Mouse (Mus musculus) thymus, postnatal 4 days (tissue): ENCODE measurements around the gene Keap1.
"Not testable (repeated sequence)": the region's sequence is repeated elsewhere in the genome, so short reads cannot be mapped to it uniquely, and the experiment has no call there.

ENCODE experiments used
- DNase-seq: peaks from one replicate; pipeline ENCODE4 v3.0.0; 2021

The Keap1 gene

DNA sequence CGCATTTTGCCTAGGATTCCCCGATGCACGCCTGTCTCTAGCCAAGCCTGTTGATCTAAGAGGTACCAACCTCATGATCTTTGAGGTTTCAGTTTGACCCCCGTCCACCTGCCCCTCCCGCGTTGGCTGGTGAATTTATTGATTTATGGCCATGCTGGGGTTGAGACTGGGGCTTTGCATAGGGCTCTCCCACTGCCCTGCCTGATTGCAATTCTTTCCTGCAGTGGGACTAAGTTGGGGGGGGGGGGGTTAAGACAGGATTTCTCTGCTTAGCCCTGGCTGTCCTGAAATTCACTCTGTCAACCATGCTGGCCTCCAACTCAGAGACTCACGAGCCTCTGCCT, 13.8 kb downstream of the Keap1 start:
- no peak for DNase-seq

DNA sequence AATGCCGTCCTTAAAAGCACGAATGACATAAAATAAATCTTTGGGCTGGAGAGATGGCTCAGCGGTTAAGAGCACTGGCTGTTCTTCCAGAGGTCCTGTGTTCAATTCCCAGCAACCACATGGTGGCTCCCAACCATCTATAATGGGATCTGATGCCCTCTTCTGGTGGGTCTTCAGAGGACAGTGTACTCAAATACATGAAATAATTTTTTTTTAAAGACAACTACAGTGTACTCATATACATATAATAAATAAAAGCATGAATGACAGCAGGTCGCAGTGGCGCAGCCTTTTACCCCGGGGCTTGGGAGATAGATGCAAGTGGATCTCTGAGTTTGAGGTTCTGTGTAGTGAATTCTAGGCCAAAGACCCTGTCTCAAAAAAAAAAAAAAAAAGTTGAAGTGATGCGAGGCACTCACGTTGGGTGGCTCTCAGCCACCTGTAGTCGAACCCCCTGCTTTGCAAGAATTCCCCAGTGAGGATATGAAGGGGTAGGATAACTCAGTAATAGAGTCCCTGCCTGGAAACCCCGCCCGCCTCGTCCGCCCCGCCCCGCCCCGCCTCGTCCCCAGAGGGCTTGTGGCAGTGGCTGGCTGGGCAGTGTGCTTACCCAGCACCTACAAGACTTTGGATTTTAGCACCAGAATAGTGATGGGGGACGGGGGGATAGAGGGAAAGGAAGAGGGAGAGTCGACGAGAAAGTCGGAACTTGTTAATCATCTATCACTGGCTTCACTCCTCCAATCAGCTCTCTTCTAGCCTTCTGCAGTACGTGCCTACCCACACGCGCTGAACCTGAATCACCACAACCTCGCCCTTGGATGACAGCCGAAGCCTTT, 14.4 kb downstream of the Keap1 start:
- DNase-seq, result peak; percentile 27

DNA sequence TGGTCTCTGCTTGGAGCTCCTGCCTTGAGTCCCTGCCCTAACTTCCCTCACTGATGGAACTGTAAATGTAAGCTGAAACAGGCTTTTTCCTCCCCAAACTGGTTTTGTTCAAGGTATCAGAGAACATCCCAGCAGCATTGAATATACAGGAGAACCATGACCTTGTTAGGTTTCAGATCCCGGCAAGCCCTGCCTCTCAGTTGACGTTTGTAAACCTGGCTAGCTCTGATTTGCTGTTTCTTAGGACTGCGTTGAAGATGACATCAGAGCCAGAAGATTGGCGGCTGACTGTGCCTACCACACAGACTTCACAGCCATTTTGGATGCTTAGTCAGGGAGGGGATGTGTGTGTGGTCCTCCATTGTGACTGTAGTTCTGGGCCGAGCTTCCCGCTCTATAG, 15.3 kb downstream of the Keap1 start:
- no peak for DNase-seq

DNA sequence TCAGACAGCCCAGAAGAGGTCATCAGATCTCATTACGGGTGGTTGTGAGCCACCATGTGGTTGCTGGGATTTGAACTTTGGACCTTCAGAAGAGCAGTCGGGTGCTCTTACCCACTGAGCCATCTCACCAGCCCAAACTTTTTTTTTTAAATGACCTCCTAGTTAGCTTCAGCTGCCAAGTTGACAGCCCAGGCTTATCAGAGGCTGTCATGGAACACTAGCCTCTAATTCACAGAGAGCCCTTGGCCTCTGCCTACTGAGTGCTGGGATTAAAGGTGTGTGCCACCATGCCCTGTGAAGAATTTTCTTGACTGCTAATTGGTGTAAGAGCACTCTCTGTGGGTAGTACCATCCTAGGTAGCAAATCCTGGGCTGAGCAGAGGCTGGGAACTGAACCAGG, 15.7 kb downstream of the Keap1 start:
- not testable (repeated sequence) for DNase-seq

DNA sequence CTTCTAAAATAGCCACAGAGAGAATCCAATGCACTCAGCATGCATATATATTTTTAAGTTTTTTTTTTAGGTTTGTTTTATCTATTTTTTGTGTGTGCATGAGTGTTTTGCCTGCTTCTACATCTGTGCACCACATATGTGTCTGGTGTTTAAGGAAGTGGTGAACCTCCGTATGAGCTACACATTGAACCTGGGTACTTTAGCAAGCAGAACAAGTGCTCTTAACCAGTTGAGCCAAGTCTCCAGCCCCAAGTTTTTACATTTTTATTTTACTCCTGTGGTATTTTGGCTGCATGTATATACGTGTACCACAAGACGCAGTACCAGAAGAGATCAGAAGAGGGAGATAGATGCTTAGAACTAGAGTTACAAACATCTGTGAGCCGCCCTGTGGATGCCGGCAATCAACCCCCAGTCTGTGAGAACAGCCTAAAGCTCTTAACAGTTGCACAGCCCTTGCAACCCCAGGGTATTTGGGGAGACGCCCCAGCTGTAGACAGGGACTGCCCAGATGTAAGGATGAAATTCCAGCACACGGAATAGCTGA, 17.7 kb downstream of the Keap1 start:
- peak; percentile 49 for DNase-seq

- peak; percentile 94 for DNase-seq
Observed at GRCm38 (mm10) chr9:21220490-21221382, 18.4 kb downstream of the Keap1 start.

- peak; percentile 55 for DNase-seq
Observed at GRCm38 (mm10) chr9:21219820-21220219, 19.3 kb downstream of the Keap1 start.

DNA sequence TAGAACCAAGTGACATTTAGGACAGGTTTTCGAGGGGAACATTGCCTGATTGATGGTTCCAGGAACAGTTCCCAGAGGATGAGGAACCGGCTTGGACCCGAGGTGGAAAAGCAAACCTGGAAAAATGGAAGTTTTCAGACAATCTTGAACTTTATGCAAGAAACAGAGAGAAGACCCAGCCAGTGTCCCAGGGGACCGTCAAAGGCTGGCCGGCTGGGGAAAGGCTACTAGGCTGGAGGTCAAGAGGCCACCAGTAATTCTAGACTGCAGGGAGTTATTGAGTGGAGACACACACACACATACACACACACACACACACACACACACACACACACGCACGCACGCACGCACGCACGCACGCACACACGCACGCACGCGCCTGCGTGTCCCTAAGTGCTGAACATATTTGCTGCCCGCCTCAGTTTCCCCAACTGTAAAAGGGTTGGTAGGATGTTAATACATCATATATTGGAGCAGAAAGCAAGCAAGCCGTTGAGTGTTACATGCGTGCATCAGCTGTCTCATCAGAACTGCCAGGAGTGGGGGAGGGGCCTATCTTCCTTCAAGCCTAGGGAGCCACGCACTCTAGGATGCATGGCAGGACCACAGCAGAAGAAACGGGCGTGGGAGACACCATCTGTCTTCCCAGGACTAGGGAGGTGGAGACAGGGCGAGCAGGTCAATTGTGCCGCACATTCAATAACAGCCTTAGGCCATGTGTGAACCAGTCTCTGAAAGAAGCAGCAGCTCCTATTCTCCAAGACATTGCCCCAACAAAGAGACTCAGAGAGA, 22.9 kb downstream of the Keap1 start:
- no peak for DNase-seq

DNA sequence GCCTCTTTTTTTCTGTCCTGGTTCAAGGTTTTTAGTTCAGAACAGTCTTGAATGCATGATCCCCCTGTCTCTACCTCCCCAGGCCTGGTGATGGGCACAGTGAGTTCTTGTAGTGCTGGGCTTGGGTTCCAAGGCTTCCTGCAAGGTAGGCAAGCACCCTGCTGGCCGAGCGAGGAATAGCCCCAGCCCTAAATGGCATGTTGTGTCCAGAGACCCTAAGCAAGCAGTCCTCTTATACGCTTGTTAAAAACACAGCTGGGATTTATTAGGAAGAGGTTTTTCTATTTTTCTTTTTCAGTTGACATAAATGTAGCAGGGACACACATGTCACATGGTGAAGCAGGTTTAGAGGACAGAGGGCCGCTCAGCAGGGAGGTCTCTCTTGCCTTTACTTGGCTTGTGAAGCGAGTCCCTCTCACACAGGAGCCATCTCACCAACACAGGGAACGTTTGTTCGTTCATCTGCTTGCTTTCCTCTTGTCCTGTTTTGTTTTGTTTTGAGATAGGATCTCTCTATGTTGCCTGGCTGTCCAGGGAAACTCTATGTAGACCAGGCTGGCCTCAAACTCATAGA, 25.5 kb downstream of the Keap1 start:
- DNase-seq, result peak; percentile 59

DNA sequence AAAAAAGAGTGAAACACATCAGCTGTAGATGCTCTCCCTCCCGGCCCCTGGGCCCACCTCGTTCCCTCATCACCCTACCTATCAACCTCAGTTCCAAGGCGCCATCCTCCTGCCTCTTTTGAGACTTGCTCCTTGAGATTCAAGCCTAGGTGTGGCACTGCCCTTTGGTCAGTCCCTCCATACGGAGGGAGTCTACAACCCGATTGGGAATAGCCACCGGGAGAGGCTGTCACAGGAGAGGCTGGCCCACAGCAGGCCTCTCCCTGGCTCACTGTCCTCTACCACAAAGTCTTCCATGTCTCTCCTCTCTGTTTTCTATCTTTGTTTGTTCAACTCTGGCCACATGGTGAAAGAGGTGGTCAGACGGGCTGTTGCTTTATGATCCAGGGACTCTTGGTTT, 27.5 kb downstream of the Keap1 start:
- DNase-seq, result no peak

GRCm38 (mm10) chr9:21210821-21211220, 28.3 kb downstream of the Keap1 start:
- DNase-seq, result no peak

DNA sequence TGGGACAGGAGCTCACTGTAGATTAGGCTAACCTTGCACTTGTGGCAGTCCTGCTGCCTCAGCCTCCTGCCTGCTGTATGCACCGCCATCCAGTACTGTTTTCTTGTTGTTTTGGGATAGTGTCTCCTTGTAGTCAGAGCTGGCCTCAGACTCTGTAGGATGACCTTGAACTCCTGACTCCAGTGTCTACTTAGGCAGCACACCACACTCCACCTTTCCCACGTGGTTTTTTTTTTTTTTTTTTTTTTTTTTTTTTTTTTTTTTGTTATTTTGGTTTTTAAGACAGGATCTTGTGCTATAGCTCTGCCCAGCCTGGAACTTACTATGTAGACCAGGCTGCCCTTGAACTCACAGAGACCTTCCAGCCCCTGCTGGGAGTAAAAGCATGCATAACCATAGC, 30.5 kb downstream of the Keap1 start:
- DNase-seq, result no peak

- no peak for DNase-seq
Observed at GRCm38 (mm10) chr9:21206848-21207247, 32.3 kb downstream of the Keap1 start.

GRCm38 (mm10) chr9:21204528-21205272, 34.5 kb downstream of the Keap1 start:
- DNase-seq, result no peak

- DNase-seq, result no peak
Observed at GRCm38 (mm10) chr9:21204156-21204527, 35.0 kb downstream of the Keap1 start.

- no peak for DNase-seq
Observed at GRCm38 (mm10) chr9:21198960-21199359, 40.2 kb downstream of the Keap1 start.

GRCm38 (mm10) chr9:21197981-21198380, 41.2 kb downstream of the Keap1 start:
- no peak for DNase-seq

- peak; percentile 27 for DNase-seq
Observed at GRCm38 (mm10) chr9:21196521-21197433, 42.4 kb downstream of the Keap1 start.

DNA sequence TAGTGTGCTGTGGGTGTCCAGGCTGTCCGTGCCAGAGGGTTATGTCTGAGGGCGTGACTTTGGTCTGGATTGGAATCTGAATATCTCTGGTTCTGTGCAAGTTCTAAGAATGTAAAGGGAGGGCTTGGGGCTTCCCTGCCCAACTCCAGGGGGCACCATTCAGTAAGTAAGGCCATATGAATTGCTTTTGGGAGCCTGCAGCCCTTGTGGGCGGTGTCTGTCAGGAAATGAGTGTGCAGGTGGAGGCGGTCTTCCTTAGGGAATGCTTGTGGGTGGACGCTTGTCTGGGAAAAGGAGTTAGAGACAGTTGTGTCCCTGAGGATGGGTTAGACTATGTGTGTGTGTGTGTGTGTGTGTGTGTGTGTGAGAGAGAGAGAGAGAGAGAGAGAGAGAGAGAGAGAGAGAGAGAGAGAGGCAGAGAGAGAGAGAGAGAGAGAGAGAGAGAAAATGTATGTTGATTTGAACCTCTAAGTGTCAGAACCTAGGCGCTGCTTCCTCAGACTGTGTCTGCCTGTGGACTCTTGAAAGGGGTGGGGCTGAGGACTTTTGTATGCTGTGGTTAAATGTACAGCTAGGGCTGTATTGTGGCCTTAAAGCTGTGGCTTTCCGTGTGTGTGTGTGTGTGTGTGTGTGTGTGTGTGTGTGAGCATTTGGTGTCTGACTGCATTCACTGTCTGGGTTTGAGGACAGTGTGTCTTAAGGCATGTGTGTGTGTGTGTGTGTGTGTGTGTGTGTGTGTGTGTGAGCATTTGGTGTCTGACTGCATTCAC, 43.2 kb downstream of the Keap1 start:
- not testable (repeated sequence) for DNase-seq
